Comparison of ENCODE assay signal across 8 mouse cellular contexts in genomic region chr2:4452590-4453400, GRCm38 (mm10).
DNase-seq lines count a peak whose midpoint lies in the region; ATAC-seq and TF ChIP-seq lines count a peak whose summit lies in the region.

No protein-coding gene starts in this region.

- no peak for TF ChIP-seq POLR2A in kidney, adult 2 months (IDR thresholded peaks at IDR 0.05; ENCODE audit: low read depth, low read length)

- H3K27ac ChIP-seq in kidney, adult 2 months (ENCODE audit: insufficient read depth, low read depth, low read length) = no peak overlapping the region

- H3K36me3 ChIP-seq in kidney, adult 2 months (ENCODE audit: control insufficient read depth, insufficient read depth, low read length) = no peaks in the 10 kb centered on the region

- no peaks in the 10 kb centered on the region for H3K4me1 ChIP-seq in kidney, adult 2 months (ENCODE audit: control insufficient read depth, insufficient read depth, low read length)

- intact Hi-C loops in gastrocnemius, postnatal 14 days (cut with DNase I; ENCODE audit: low total_unique reads) = no loop called here

- H3K4me3 ChIP-seq in kidney, adult 2 months (ENCODE audit: insufficient read depth, low read depth, low read length) = no peak overlapping the region

- H3K27me3 ChIP-seq in kidney, adult 2 months (replicated peaks; ENCODE audit: control insufficient read depth, insufficient read depth, low read length) = no peaks in the 10 kb centered on the region

- peak; percentile 84 for ATAC-seq in megakaryocyte progenitor cell, adult 5-6 weeks (replicated peaks; ENCODE audit: poor library complexity)
- no peak for ATAC-seq in erythroid progenitor cell, adult 5-6 weeks (replicated peaks; ENCODE audit: low FRiP score, poor library complexity, severe bottlenecking)

- DNase-seq in layer of hippocampus, adult 11-12 months (ENCODE audit: low spot score) = peak; percentile 24
- DNase-seq in layer of hippocampus, postnatal 14 days (ENCODE audit: low spot score in 2 of 2) = no peak
- peak; percentile 57 for DNase-seq in gastrocnemius, postnatal 14 days
- DNase-seq in kidney, adult 2 months = peak; percentile 17
- no peak for DNase-seq in right cerebral cortex, postnatal 14 days
- no peak for DNase-seq in layer of hippocampus, adult 8-10 months (ENCODE audit: low spot score in 2 of 2)

- TF ChIP-seq CTCF in kidney, adult 2 months (conservative IDR thresholded peaks at IDR 0.05; ENCODE audit: insufficient read depth, insufficient read length, low read depth, low read length) = no peak

- WGBS in kidney, adult 2 months = 41% methylated on average over 12 of the region's 12 CpGs

Comparison
In these comparisons a context has a peak if more than half of its experiments do, and no peak if none do; other contexts are left out.
1. DNase-seq: peak in layer of hippocampus, adult 11-12 months (single experiment), gastrocnemius, postnatal 14 days (single experiment) and kidney, adult 2 months (single experiment); none in layer of hippocampus, postnatal 14 days (0 of 2), right cerebral cortex, postnatal 14 days (single experiment) and layer of hippocampus, adult 8-10 months (0 of 2).